Mouse (Mus musculus) bone marrow macrophage, adult 2 months (primary cell): ENCODE measurements around the gene Cfap36. TPM values are rescaled to one million over a fixed set of nuclear protein-coding genes. Genes with fewer than 3 reads are reported as not detected.

ENCODE experiments used
- H3K27ac ChIP-seq: 2 replicates; pipeline ENCODE4 v1.5.1; 2012; ENCODE audit warnings: low read depth, low read length; ENCODE audit not compliant: insufficient read depth
- H3K4me1 ChIP-seq: 2 replicates; pipeline ENCODE4 v1.6.1; 2012; ENCODE audit warnings: low read length; ENCODE audit not compliant: control insufficient read depth, insufficient read depth
- H3K4me3 ChIP-seq: 2 replicates; pipeline ENCODE4 v1.5.1; 2012; ENCODE audit warnings: mild to moderate bottlenecking, low read length, moderate library complexity; ENCODE audit not compliant: insufficient read depth
- CTCF ChIP-seq: IDR thresholded peaks from 2 replicates; pipeline ENCODE4 v1.5.1; 2012; ENCODE audit warnings: low read depth, mild to moderate bottlenecking, low read length, moderate library complexity
- POLR2A ChIP-seq: IDR thresholded peaks from 2 replicates; pipeline ENCODE4 v1.6.1; 2012; ENCODE audit warnings: mild to moderate bottlenecking, low read depth, low read length, borderline replicate concordance
- polyA plus RNA-seq: library from polyadenylated mRNA; stranded (reverse); fragments of >200 nt; gene quantifications from 2 replicates; pipeline ENCODE4 v1.2.4, GENCODE M21; 2012; ENCODE audit not compliant: missing spikeins, insufficient read depth, insufficient read length

The Cfap36 gene
- polyA plus RNA-seq, 1 experiment = 23.6 TPM

GRCm38 (mm10) chr11:29238551-29238950, 8.7 kb downstream of the Cfap36 start:
- no peak for TF ChIP-seq CTCF
- TF ChIP-seq POLR2A = no peak
- H3K27ac ChIP-seq = no peak overlapping the region
- H3K4me3 ChIP-seq = no peak overlapping the region
- H3K4me1 ChIP-seq = no peaks in the 10 kb centered on the region

GRCm38 (mm10) chr11:29238047-29238446, 9.2 kb downstream of the Cfap36 start:
- no peaks in the 10 kb centered on the region for H3K4me1 ChIP-seq
- TF ChIP-seq CTCF (no peak), POLR2A (no peak)
- no peak overlapping the region for H3K27ac ChIP-seq
- no peak overlapping the region for H3K4me3 ChIP-seq

GRCm38 (mm10) chr11:29237364-29237763, 9.8 kb downstream of the Cfap36 start:
- Histone ChIP-seq H3K4me1 (no peaks in the 10 kb centered on the region), H3K27ac (no peak overlapping the region), H3K4me3 (no peak overlapping the region)
- TF ChIP-seq POLR2A (no peak), CTCF (no peak)

- no peak overlapping the region for H3K27ac ChIP-seq
- TF ChIP-seq POLR2A (no peak), CTCF (no peak)
- no peak overlapping the region for H3K4me3 ChIP-seq
- H3K4me1 ChIP-seq = no peaks in the 10 kb centered on the region
These were observed 13.6 kb downstream of the Cfap36 start for GRCm38 (mm10) chr11:29233569-29233968.

- TF ChIP-seq POLR2A (no peak), CTCF (no peak)
- peaks cover 4% of the 10 kb centered on the region; the same call in 1 of the 2 replicates for H3K4me1 ChIP-seq
- H3K4me3 ChIP-seq = no peak overlapping the region
- no peak overlapping the region for H3K27ac ChIP-seq
These were observed 18.3 kb downstream of the Cfap36 start for GRCm38 (mm10) chr11:29228957-29229356.

- H3K4me3 ChIP-seq = no peak overlapping the region
- no peak overlapping the region for H3K27ac ChIP-seq
- TF ChIP-seq POLR2A (no peak), CTCF (no peak)
- peaks cover 6% of the 10 kb centered on the region; the same call in 1 of the 2 replicates for H3K4me1 ChIP-seq
These were observed 22.5 kb downstream of the Cfap36 start for GRCm38 (mm10) chr11:29224754-29225153.

- H3K4me3 ChIP-seq = no peak overlapping the region
- peaks cover 6% of the 10 kb centered on the region; the same call in 1 of the 2 replicates for H3K4me1 ChIP-seq
- no peak overlapping the region for H3K27ac ChIP-seq
- TF ChIP-seq CTCF (no peak), POLR2A (no peak)
These were observed 24.9 kb downstream of the Cfap36 start for GRCm38 (mm10) chr11:29222310-29222709.

GRCm38 (mm10) chr11:29219055-29219454, 28.2 kb downstream of the Cfap36 start:
- no peak for TF ChIP-seq CTCF
- no peak for TF ChIP-seq POLR2A
- H3K4me3 ChIP-seq = no peak overlapping the region
- no peak overlapping the region for H3K27ac ChIP-seq
- 0 out of 2 replicates have a peak, but pooled peaks cover 2% of the 10 kb centered on the region for H3K4me1 ChIP-seq

- TF ChIP-seq POLR2A = no peak
- no peak for TF ChIP-seq CTCF
- Histone ChIP-seq H3K27ac (no peak overlapping the region), H3K4me1 (0 out of 2 replicates have a peak, but pooled peaks cover 2% of the 10 kb centered on the region), H3K4me3 (no peak overlapping the region)
These were observed 31.0 kb downstream of the Cfap36 start for GRCm38 (mm10) chr11:29216196-29216595.

GRCm38 (mm10) chr11:29209774-29210173, 37.4 kb downstream of the Cfap36 start:
- no peak overlapping the region for H3K4me3 ChIP-seq
- H3K4me1 ChIP-seq = no peaks in the 10 kb centered on the region
- no peak overlapping the region for H3K27ac ChIP-seq
- TF ChIP-seq CTCF = no peak
- TF ChIP-seq POLR2A = no peak

- no peak overlapping the region for H3K27ac ChIP-seq
These were observed 43.6 kb downstream of the Cfap36 start for GRCm38 (mm10) chr11:29203653-29204052.

GRCm38 (mm10) chr11:29188981-29189380, 58.2 kb downstream of the Cfap36 start:
- no peak for TF ChIP-seq POLR2A
- no peak for TF ChIP-seq CTCF

More at GRCm38 (mm10) chr11:29203653-29204052, 43.6 kb downstream of the Cfap36 start:
- Histone ChIP-seq H3K4me1 (no peaks in the 10 kb centered on the region), H3K4me3 (no peak overlapping the region)
- TF ChIP-seq CTCF (no peak), POLR2A (no peak)

More at GRCm38 (mm10) chr11:29188981-29189380, 58.2 kb downstream of the Cfap36 start:
- Histone ChIP-seq H3K4me3 (no peak overlapping the region), H3K27ac (peak overlapping the region; percentile 57), H3K4me1 (peaks cover 6% of the 10 kb centered on the region)
